Mouse (Mus musculus) olfactory bulb, adult 2 months (tissue): Measurements from ENCODE around the gene Inpp5a. TPM values are rescaled to one million over a fixed set of nuclear protein-coding genes. Genes with fewer than 3 reads are reported as not detected.

Source experiments
- H3K27ac ChIP-seq: fragments of 200-500 bp; 2 replicates; pipeline ENCODE4 v1.5.1; 2012; ENCODE audit warnings: low read depth, low read length; ENCODE audit not compliant: insufficient read depth
- H3K4me1 ChIP-seq: fragments of 200-500 bp; 2 replicates; pipeline ENCODE4 v1.6.1; 2012; ENCODE audit warnings: low read length; ENCODE audit not compliant: control insufficient read depth, insufficient read depth
- H3K4me3 ChIP-seq: fragments of 200-500 bp; 2 replicates; pipeline ENCODE4 v1.5.1; 2012; ENCODE audit warnings: mild to moderate bottlenecking, low read depth, low read length, moderate library complexity; ENCODE audit not compliant: insufficient read depth
- CTCF ChIP-seq: fragments of 200-500 bp; IDR thresholded peaks from 2 replicates; pipeline ENCODE4 v1.5.1; 2012; ENCODE audit warnings: low read depth, mild to moderate bottlenecking, low read length, moderate library complexity; ENCODE audit not compliant: insufficient read depth
- POLR2A ChIP-seq: fragments of 200-500 bp; IDR thresholded peaks from 2 replicates; pipeline ENCODE4 v1.6.1; 2012; ENCODE audit warnings: mild to moderate bottlenecking, low read depth, low read length, moderate library complexity; ENCODE audit not compliant: insufficient read depth
- WGBS: fragments of 180-500 bp; shearing (Covaris S2); methylation state at CpG from one replicate; pipeline ENCODE4 v1.1.7; 2018; 5-methylcytosine and 5-hydroxymethylcytosine counted together
- polyA plus RNA-seq: library from polyadenylated mRNA; stranded (reverse); fragments of >200 nt; gene quantifications from 2 replicates; pipeline ENCODE4 v1.2.4, GENCODE M21; 2012; ENCODE audit warnings: low replicate concordance; ENCODE audit not compliant: missing spikeins, insufficient read depth, insufficient read length

The Inpp5a gene
- polyA plus RNA-seq, 1 experiment = not detected

DNA sequence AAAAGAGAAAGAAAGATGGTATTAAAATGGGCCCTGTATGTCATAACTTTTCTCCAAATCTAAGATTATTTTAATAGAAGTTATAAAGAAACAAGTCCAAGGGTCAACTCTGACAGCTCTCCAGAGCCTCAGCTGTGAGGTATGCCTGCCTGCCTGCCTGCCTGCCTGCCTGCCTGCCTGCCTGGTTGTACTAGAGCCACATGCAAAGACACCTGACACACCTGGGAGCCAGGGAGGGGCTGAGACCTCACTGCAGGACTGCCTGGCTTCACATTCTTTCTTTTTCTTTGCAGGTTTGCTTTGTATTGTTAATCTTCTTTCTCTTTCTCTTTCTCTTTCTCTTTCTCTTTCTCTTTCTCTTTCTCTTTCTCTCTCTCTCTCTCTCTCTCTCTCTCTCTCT is 140.3 kb downstream of the Inpp5a start:
- no peak for TF ChIP-seq CTCF
- peaks cover 12% of the 10 kb centered on the region for H3K4me1 ChIP-seq
- H3K4me3 ChIP-seq = no peak overlapping the region
- no peak overlapping the region for H3K27ac ChIP-seq

DNA sequence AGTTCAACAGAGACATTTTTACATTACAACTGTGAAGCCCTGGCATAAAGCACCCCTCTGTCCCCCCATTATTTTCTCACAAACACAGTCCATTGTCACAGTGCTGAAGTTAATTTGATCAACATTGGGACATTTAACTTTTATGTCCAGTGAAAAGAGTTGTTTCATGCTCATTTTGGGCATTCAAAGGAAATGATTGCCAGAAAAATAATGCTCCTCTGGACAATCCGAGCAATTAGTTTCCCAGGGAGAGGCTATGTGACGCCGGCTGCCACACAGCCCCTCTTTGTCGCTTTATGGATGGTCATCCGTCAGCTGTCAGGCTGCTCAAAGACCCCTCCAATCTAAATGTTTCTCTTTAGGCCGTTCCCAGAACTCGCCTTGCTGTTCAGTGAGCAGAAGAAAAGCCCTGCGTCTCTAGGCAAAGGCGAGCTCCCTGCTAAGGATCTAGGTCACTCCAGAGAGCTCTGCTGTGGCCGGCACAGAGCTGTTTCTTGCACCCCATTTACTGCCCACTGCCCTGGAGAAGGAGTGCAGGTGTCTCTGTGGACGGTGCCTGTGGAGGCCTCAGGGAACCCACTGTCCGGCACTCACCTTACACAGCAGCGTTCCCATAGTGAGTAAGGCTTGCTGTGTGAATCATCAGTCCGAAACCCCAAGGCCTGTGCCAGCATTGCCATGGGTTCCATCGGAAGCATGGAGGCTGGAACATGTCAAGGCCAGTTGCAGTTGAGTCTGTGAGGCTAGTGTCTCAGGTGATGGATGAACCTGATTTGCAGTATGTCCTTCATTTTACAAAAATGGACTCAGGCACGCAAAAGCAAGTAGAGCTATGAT is 141.9 kb downstream of the Inpp5a start:
- Histone ChIP-seq H3K27ac (no peak overlapping the region), H3K4me3 (no peak overlapping the region), H3K4me1 (peaks cover 12% of the 10 kb centered on the region)
- WGBS = 60% methylated on average over 16 of the region's 16 CpGs
- TF ChIP-seq POLR2A (no peak), CTCF (no peak)

DNA sequence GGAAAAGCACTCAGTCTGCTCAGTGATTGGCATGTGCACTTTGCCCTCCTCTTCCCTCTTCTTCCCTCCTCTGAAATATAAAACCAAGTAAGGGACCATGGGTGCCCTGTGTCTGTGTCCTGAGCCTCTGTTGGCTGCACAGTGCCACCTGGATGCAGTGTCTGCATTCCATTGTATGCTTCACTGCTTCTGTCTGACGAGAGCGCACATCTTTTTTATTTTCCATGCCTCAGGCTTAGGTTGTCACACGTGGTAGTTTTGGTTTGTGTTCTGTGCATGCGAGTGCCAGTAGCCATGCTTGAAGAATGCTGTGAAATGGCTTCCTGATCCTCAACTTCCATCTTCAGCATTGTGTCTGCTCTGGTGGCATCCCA is 142.5 kb downstream of the Inpp5a start:
- H3K4me3 ChIP-seq = no peak overlapping the region
- no peak for TF ChIP-seq POLR2A
- peaks cover 12% of the 10 kb centered on the region for H3K4me1 ChIP-seq
- WGBS = 78% methylated on average over 4 of the region's 4 CpGs
- no peak overlapping the region for H3K27ac ChIP-seq

DNA sequence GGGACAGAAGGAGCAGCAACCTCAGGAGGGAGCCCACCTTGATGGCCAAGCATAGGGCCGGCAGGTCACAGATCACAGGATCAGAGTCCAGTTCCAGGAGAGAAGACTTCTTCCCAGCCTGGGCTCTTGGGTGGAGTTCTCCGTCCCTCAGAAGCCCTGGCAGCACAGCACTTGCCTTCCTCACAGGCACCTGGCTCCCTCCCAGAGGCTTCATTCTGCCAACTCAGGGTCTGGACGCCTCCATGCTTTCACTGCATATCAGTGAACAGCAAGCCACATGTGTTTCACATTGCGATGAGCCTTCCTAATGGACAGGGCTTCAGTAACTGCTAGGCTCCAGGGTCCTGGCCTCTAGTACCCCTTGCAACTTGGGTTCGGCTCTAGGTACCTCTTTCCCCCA is 147.4 kb downstream of the Inpp5a start:
- TF ChIP-seq POLR2A = no peak
- no peak for TF ChIP-seq CTCF
- Histone ChIP-seq H3K4me1 (no peaks in the 10 kb centered on the region), H3K27ac (no peak overlapping the region), H3K4me3 (no peak overlapping the region)
- WGBS = 76% methylated on average over 5 of the region's 5 CpGs

DNA sequence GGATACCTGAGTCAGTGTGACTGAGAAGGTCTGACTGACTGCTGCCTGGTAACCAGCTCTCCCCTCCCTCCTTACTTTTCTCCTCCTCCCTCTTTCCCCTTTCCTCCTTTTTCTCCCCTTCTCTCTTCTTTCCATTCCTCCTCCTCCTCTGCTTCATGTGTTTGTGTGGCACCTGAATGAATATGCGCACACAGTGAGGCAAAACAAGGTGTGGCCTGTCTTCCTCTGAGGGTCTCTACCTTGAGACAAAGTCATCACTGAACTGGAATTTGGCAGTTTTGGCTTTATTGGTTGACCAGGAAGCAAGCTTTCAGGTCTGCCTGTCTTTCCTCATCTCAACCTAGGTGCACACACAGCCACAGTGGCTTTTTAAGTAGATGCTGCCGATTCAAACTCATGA is 147.9 kb downstream of the Inpp5a start:
- Histone ChIP-seq H3K27ac (no peak overlapping the region), H3K4me3 (no peak overlapping the region), H3K4me1 (no peaks in the 10 kb centered on the region)
- WGBS = 98% methylated on average over 2 of the region's 2 CpGs
- TF ChIP-seq POLR2A = no peak
- no peak for TF ChIP-seq CTCF

DNA sequence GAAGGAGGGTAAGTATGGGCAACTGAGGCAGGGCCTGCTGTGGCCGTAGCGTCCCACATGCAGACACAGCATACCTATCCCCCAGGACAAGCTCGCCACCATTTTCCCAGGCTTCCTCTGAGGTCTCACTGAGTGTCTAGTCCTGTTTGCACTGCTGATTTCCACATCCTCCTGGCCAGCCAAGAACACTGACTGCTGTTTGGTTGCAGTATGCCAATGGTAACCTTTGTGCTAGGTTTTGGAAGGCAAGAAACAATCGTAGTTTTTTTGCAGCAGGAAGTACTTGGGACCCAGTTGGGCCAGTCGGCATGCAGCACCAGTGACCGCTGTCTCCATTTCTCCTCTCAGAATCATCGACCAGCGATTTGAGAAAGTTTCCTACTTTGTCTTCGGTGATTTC is 148.9 kb downstream of the Inpp5a start:
- TF ChIP-seq POLR2A (no peak), CTCF (no peak)
- H3K27ac ChIP-seq = no peak overlapping the region
- WGBS = 92% methylated on average over 9 of the region's 9 CpGs
- no peak overlapping the region for H3K4me3 ChIP-seq
- H3K4me1 ChIP-seq = no peaks in the 10 kb centered on the region

DNA sequence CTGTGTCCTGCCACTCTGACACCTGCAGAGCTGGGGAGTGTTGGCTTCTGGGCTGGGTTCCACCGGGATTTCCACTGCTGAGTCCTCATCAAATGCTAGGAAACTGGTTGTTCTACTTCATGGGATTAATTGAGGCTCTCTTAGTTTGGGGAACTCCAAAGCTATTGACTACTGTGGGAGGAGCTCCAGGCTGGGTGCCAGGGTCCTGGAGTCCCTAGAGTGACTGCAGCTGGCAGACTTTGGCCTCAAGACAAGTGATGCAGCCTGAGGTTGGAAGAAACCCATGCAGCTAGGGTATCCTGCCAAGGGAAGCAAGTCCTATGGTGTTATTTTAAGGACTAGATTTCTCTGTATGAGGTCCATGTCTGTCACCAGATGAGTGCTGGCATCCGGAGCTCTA is 149.6 kb downstream of the Inpp5a start:
- Histone ChIP-seq H3K27ac (no peak overlapping the region), H3K4me3 (no peak overlapping the region)
- WGBS = 48% methylated on average over 2 of the region's 2 CpGs

DNA sequence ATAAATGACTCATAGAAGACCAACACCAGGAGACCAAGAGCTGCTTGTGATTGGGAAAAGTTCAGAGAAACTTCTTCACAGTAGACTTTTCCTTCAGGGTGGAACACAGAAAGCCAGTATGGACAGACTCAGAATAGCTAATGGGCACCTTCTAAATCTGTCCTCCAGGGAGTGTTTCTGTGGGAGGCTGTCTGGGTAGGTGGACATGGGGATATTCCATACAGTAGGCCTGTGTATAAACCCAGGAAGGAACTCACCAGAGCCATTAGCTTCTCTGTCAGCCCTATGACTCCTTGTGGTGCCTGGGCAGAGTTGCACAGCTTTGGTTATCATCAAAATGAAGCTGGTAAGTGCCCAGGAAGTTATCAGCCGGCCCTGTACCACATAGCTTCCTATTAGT is 151.7 kb downstream of the Inpp5a start:
- Histone ChIP-seq H3K4me3 (no peak overlapping the region), H3K27ac (no peak overlapping the region), H3K4me1 (peaks cover 13% of the 10 kb centered on the region)
- WGBS = 75% methylated on average over 1 of the region's 1 CpGs
- TF ChIP-seq POLR2A = no peak
- no peak for TF ChIP-seq CTCF

More for the DNA sequence above, 149.6 kb downstream of the Inpp5a start:
- TF ChIP-seq CTCF (no peak), POLR2A (no peak)
- H3K4me1 ChIP-seq = no peaks in the 10 kb centered on the region; the same call in 1 of the 2 replicates

DNA sequence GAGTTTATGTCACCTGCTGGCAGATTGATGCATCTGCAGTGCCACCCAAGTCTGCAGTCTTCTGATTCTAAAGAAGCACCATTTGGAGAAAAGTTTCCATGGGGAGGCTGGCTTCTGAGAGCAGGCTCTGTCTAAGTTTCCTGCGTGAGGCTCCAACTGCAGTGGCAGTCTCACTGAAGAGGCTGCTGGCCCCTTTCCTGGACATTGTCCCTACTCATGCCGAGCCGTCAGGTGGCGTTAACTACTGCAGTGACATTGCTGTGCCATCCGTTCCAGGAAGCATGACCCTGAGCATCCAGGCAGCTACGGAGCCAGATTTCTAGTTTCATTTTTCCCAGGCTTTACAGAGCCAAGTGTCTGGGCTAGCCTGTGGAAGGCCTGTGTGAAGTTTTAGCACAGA is 152.5 kb downstream of the Inpp5a start:
- WGBS = 92% methylated on average over 6 of the region's 6 CpGs
- H3K27ac ChIP-seq = no peak overlapping the region
- TF ChIP-seq POLR2A = no peak
- TF ChIP-seq CTCF = no peak
- peaks cover 13% of the 10 kb centered on the region for H3K4me1 ChIP-seq
- H3K4me3 ChIP-seq = no peak overlapping the region
